Mouse (Mus musculus): ENCODE results near the gene Adgrl3. TPM values are rescaled to one million over a fixed set of nuclear protein-coding genes. Genes with fewer than 3 reads are reported as not detected.

Gene Adgrl3
- polyA plus RNA-seq, 1 experiment: 9.8 TPM

DNA sequence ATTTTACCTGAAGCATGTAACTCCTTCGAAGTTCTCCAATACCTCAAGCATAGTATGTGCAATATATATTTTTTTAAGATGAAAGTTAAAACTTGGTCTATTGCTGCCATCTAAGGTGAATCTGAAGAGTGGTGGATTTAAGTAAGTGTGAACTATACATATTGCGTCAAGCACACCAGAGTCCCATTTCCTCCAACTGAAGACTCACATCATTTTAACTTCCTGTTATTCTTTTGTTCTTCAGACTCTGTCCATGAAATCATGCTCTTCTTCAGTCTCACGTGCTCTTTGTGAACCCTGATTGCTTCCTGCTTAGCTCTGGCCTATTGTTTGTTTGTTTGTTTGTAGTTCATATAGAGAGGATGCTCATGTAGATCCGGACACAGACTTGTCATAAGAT is 307.0 kb downstream of the Adgrl3 start:
- Histone ChIP-seq H3K79me3 (ENCODE audit: low read depth) (no peaks in the 10 kb centered on the region), H3K4me3 (ENCODE audit: insufficient read depth, poor library complexity, severe bottlenecking) (no peak overlapping the region), H3K36me3 (ENCODE audit: control insufficient read depth, insufficient read depth) (peaks cover 4% of the 10 kb centered on the region), H3K27me3 (ENCODE audit: control insufficient read depth, insufficient read depth, insufficient read length) (no peaks in the 10 kb centered on the region), H3ac (ENCODE audit: control insufficient read depth, insufficient read length, low read depth) (no peak overlapping the region), H3K79me2 (ENCODE audit: control insufficient read depth, insufficient read depth) (no peaks in the 10 kb centered on the region)
- no peak for TF ChIP-seq CEBPB (IDR thresholded peaks at IDR 0.05; ENCODE audit: low read depth)
- TF ChIP-seq CTCF (IDR thresholded peaks at IDR 0.05; ENCODE audit: control insufficient read depth, insufficient read depth, insufficient read length): no peak
- no peak for TF ChIP-seq FOSL1 (IDR thresholded peaks at IDR 0.05; ENCODE audit: insufficient read depth, low read length, poor library complexity, severe bottlenecking)
- TF ChIP-seq USF1 (IDR thresholded peaks at IDR 0.05; ENCODE audit: low read depth): no peak

DNA sequence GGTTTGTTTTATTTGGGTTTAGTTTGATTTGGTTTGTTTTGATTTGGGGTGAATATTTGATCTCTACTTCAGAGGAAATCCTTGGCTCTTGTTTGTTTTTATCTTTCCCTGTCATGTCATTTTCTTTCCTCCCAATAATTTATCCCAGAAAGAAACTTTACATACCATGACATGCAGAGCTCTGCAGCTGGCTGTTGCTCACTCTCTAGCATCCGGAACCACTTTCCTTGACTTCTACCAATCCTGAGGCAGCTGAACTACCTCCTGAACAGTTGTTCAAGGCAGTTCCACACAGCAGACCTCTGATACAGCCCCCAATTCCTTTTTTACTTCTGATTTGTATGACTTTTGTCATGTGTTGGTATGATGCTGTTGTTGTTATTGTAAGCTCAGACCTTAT is 307.5 kb downstream of the Adgrl3 start:
- Histone ChIP-seq H3K79me2 (ENCODE audit: control insufficient read depth, insufficient read depth) (no peaks in the 10 kb centered on the region), H3K4me3 (ENCODE audit: insufficient read depth, poor library complexity, severe bottlenecking) (no peak overlapping the region), H3K79me3 (ENCODE audit: low read depth) (no peaks in the 10 kb centered on the region), H3K36me3 (ENCODE audit: control insufficient read depth, insufficient read depth) (peaks cover 4% of the 10 kb centered on the region), H3ac (ENCODE audit: control insufficient read depth, insufficient read length, low read depth) (no peak overlapping the region), H3K27me3 (ENCODE audit: control insufficient read depth, insufficient read depth, insufficient read length) (no peaks in the 10 kb centered on the region)
- TF ChIP-seq USF1 (IDR thresholded peaks at IDR 0.05; ENCODE audit: low read depth) (no peak), MYOG (IDR thresholded peaks at IDR 0.05; ENCODE audit: control insufficient read depth, extremely low read depth, insufficient read length) (no peak), FOSL1 (IDR thresholded peaks at IDR 0.05; ENCODE audit: insufficient read depth, low read length, poor library complexity, severe bottlenecking) (no peak), CEBPB (IDR thresholded peaks at IDR 0.05; ENCODE audit: low read depth) (no peak), MYOD1 (IDR thresholded peaks at IDR 0.05; ENCODE audit: control insufficient read depth, insufficient read length, low read depth) (no peak), MAX (IDR thresholded peaks at IDR 0.05) (no peak), CTCF (IDR thresholded peaks at IDR 0.05; ENCODE audit: control insufficient read depth, insufficient read depth, insufficient read length) (no peak)

DNA sequence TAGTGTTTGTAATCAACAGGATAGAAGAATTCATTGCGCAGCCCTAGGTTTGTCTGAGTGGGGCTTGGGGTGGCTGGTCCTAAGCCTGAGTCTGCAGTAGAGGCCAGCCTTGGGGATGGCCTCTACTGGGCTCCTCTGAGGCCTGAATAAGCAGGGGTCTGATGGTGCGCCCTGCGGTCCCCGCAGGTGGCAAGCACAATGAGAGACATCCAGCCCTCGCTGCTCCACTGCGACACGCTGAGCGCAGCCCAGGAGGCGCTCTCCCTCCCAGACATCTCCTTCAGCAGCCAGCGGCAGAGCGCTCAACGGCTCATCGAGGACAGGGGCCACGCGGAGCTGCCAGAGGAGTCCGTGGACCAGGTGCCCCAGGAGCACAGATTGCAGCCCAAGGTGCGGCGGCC is 309.6 kb downstream of the Adgrl3 start:
- Histone ChIP-seq H3K79me2 (ENCODE audit: control insufficient read depth, insufficient read depth) (no peaks in the 10 kb centered on the region), H3ac (ENCODE audit: control insufficient read depth, insufficient read length, low read depth) (no peak overlapping the region), H3K4me3 (ENCODE audit: insufficient read depth, poor library complexity, severe bottlenecking) (no peak overlapping the region), H3K79me3 (ENCODE audit: low read depth) (no peaks in the 10 kb centered on the region), H3K36me3 (ENCODE audit: control insufficient read depth, insufficient read depth) (peaks cover 6% of the 10 kb centered on the region), H3K27me3 (ENCODE audit: control insufficient read depth, insufficient read depth, insufficient read length) (no peaks in the 10 kb centered on the region)
- no peak for TF ChIP-seq MAX (IDR thresholded peaks at IDR 0.05)
- no peak for TF ChIP-seq CTCF (IDR thresholded peaks at IDR 0.05; ENCODE audit: control insufficient read depth, insufficient read depth, insufficient read length)
- no peak for TF ChIP-seq CEBPB (IDR thresholded peaks at IDR 0.05; ENCODE audit: low read depth)
- no peak for TF ChIP-seq USF1 (IDR thresholded peaks at IDR 0.05; ENCODE audit: low read depth)
- TF ChIP-seq MYOD1 (IDR thresholded peaks at IDR 0.05; ENCODE audit: control insufficient read depth, insufficient read length, low read depth): no peak
- no peak for TF ChIP-seq MYOG (IDR thresholded peaks at IDR 0.05; ENCODE audit: control insufficient read depth, extremely low read depth, insufficient read length)
- TF ChIP-seq FOSL1 (IDR thresholded peaks at IDR 0.05; ENCODE audit: insufficient read depth, low read length, poor library complexity, severe bottlenecking): no peak

DNA sequence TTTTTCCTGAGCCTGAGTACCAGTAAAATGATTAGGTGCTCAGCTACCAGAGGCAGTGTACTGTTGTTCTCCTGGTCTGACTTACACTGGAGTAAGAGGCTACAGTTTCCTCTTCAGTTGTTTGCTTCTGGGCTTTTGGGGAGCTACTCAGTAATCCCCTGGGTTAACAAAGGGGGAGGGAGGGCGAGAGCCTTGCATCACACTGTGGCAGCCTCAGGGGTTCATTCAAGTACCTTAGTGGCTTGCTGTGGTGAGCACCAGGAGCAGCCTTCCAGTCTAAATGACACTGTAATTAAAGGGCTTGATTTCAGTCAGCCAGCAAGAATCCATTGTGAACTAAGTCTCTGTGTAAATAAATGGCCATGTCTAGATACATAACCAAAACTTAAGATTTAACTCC is 324.4 kb downstream of the Adgrl3 start:
- no peak for TF ChIP-seq FOSL1 (IDR thresholded peaks at IDR 0.05; ENCODE audit: insufficient read depth, low read length, poor library complexity, severe bottlenecking)
- TF ChIP-seq CEBPB (IDR thresholded peaks at IDR 0.05; ENCODE audit: low read depth): no peak
- TF ChIP-seq USF1 (IDR thresholded peaks at IDR 0.05; ENCODE audit: low read depth): no peak
- no peak for TF ChIP-seq CTCF (IDR thresholded peaks at IDR 0.05; ENCODE audit: control insufficient read depth, insufficient read depth, insufficient read length)
- TF ChIP-seq MAX (IDR thresholded peaks at IDR 0.05): no peak
- no peak for TF ChIP-seq MYOD1 (IDR thresholded peaks at IDR 0.05; ENCODE audit: control insufficient read depth, insufficient read length, low read depth)
- TF ChIP-seq MYOG (IDR thresholded peaks at IDR 0.05; ENCODE audit: control insufficient read depth, extremely low read depth, insufficient read length): no peak
- no peak overlapping the region for H3ac ChIP-seq (ENCODE audit: control insufficient read depth, insufficient read length, low read depth)
- H3K27me3 ChIP-seq (ENCODE audit: control insufficient read depth, insufficient read depth, insufficient read length): no peaks in the 10 kb centered on the region
- H3K79me2 ChIP-seq (ENCODE audit: control insufficient read depth, insufficient read depth): no peaks in the 10 kb centered on the region
- no peaks in the 10 kb centered on the region for H3K79me3 ChIP-seq (ENCODE audit: low read depth)
- no peak overlapping the region for H3K4me3 ChIP-seq (ENCODE audit: insufficient read depth, poor library complexity, severe bottlenecking)
- H3K36me3 ChIP-seq (ENCODE audit: control insufficient read depth, insufficient read depth): no peaks in the 10 kb centered on the region

DNA sequence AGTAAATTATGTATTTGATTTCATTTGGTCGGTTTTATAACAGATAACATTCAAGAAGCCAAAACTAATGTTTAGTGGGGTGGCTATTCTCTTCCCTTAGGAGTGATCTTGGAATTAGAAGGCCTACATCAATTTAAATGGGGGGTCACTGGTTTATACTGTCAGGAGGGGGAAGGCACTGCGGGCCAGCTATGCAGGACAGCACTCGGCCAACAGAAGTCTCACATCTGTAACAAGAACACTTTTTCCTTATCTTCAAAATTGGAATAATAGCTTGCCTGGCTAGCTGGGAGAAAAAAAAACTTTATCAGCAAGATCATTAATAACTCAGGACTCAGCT is 325.1 kb downstream of the Adgrl3 start:
- TF ChIP-seq MAX (IDR thresholded peaks at IDR 0.05) (no peak), MYOG (IDR thresholded peaks at IDR 0.05; ENCODE audit: control insufficient read depth, extremely low read depth, insufficient read length) (no peak), CTCF (IDR thresholded peaks at IDR 0.05; ENCODE audit: control insufficient read depth, insufficient read depth, insufficient read length) (no peak), MYOD1 (IDR thresholded peaks at IDR 0.05; ENCODE audit: control insufficient read depth, insufficient read length, low read depth) (no peak), CEBPB (IDR thresholded peaks at IDR 0.05; ENCODE audit: low read depth) (no peak), USF1 (IDR thresholded peaks at IDR 0.05; ENCODE audit: low read depth) (no peak), FOSL1 (IDR thresholded peaks at IDR 0.05; ENCODE audit: insufficient read depth, low read length, poor library complexity, severe bottlenecking) (no peak)

DNA sequence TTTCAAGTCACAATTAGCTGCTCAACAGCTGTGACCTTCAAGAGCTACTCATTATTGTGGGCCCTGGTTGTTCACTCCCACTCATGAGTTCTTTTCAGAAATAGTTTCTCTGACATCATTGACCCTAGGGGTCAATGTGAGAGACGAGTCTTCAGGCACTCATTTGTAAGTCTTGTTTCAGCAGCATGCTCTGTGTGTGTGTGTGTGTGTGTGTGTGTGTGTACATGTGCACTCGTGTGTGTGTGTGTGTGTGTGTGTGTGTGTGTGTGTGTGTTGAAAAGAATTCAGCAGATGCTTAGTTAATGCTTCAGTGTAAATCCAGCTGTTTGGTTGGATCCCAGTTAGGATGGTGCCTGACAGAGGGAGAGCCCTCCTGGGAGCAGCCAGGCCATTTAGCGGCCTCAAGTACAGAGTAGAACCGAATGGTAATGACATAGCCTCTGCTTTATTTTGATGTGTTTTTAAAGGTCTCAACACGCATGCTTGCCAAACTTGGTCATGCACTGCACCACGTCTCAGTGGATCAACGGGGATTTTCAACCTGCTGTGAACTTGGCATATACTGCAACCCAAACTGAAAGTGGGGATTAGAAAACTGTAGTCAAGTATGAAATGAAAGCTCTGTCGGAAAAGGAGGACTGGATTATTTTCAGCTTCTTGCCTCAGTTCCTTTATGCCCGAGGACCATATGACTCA is 325.6 kb downstream of the Adgrl3 start:
- TF ChIP-seq MYOG (IDR thresholded peaks at IDR 0.05; ENCODE audit: control insufficient read depth, extremely low read depth, insufficient read length): no peak
- TF ChIP-seq CTCF (IDR thresholded peaks at IDR 0.05; ENCODE audit: control insufficient read depth, insufficient read depth, insufficient read length): no peak
- no peak for TF ChIP-seq FOSL1 (IDR thresholded peaks at IDR 0.05; ENCODE audit: insufficient read depth, low read length, poor library complexity, severe bottlenecking)
- no peak for TF ChIP-seq MYOD1 (IDR thresholded peaks at IDR 0.05; ENCODE audit: control insufficient read depth, insufficient read length, low read depth)
- TF ChIP-seq MAX (IDR thresholded peaks at IDR 0.05): no peak
- TF ChIP-seq USF1 (IDR thresholded peaks at IDR 0.05; ENCODE audit: low read depth): no peak
- TF ChIP-seq CEBPB (IDR thresholded peaks at IDR 0.05; ENCODE audit: low read depth): no peak
- H3ac ChIP-seq (ENCODE audit: control insufficient read depth, insufficient read length, low read depth): no peak overlapping the region
- no peaks in the 10 kb centered on the region for H3K79me2 ChIP-seq (ENCODE audit: control insufficient read depth, insufficient read depth)
- no peak overlapping the region for H3K4me3 ChIP-seq (ENCODE audit: insufficient read depth, poor library complexity, severe bottlenecking)
- H3K79me3 ChIP-seq (ENCODE audit: low read depth): no peaks in the 10 kb centered on the region
- no peaks in the 10 kb centered on the region for H3K27me3 ChIP-seq (ENCODE audit: control insufficient read depth, insufficient read depth, insufficient read length)
- H3K36me3 ChIP-seq (ENCODE audit: control insufficient read depth, insufficient read depth): no peaks in the 10 kb centered on the region

More for the DNA sequence above, 325.1 kb downstream of the Adgrl3 start:
- H3K27me3 ChIP-seq (ENCODE audit: control insufficient read depth, insufficient read depth, insufficient read length): no peaks in the 10 kb centered on the region
- no peak overlapping the region for H3K4me3 ChIP-seq (ENCODE audit: insufficient read depth, poor library complexity, severe bottlenecking)
- no peak overlapping the region for H3ac ChIP-seq (ENCODE audit: control insufficient read depth, insufficient read length, low read depth)
- H3K36me3 ChIP-seq (ENCODE audit: control insufficient read depth, insufficient read depth): no peaks in the 10 kb centered on the region
- no peaks in the 10 kb centered on the region for H3K79me2 ChIP-seq (ENCODE audit: control insufficient read depth, insufficient read depth)
- no peaks in the 10 kb centered on the region for H3K79me3 ChIP-seq (ENCODE audit: low read depth)
